Mouse (Mus musculus) kidney, adult 2 months (tissue): ENCODE measurements around the gene Dynll2. TPM values are rescaled to one million over a fixed set of nuclear protein-coding genes. Genes with fewer than 3 reads are reported as not detected.

Experiments
- DNase-seq: peaks from one replicate; pipeline ENCODE4 v3.0.0; 2021
- H3K27ac ChIP-seq: fragments of 200-500 bp; 2 replicates; pipeline ENCODE4 v1.5.1; 2012; ENCODE audit warnings: low read depth, low read length, control low read depth, inconsistent platforms; ENCODE audit not compliant: insufficient read depth
- H3K27me3 ChIP-seq: fragments of 200-500 bp; replicated peaks from 2 replicates; pipeline ENCODE4 v1.6.1; 2012; ENCODE audit warnings: mild to moderate bottlenecking, moderate library complexity, low read length, inconsistent platforms; ENCODE audit not compliant: control insufficient read depth, insufficient read depth
- H3K36me3 ChIP-seq: fragments of 200-500 bp; 2 replicates; pipeline ENCODE4 v1.6.1; 2012; ENCODE audit warnings: mild to moderate bottlenecking, moderate library complexity, low read length, inconsistent platforms; ENCODE audit not compliant: control insufficient read depth, insufficient read depth
- H3K4me1 ChIP-seq: fragments of 200-500 bp; 2 replicates; pipeline ENCODE4 v1.6.1; 2011; ENCODE audit warnings: low read length; ENCODE audit not compliant: control insufficient read depth, insufficient read depth
- H3K4me3 ChIP-seq: fragments of 200-500 bp; 2 replicates; pipeline ENCODE4 v1.5.1; 2011; ENCODE audit warnings: mild to moderate bottlenecking, low read depth, low read length, control low read depth; ENCODE audit not compliant: insufficient read depth
- CTCF ChIP-seq: fragments of 200-500 bp; conservative IDR thresholded peaks from 2 replicates; pipeline ENCODE4 v1.5.1; 2011; ENCODE audit warnings: low read depth, mild to moderate bottlenecking, control low read depth, low read length, moderate library complexity, mixed read lengths; ENCODE audit not compliant: insufficient read depth, insufficient read length
- POLR2A ChIP-seq: fragments of 200-500 bp; IDR thresholded peaks from one replicate; pipeline ENCODE4 v1.6.1; 2011; ENCODE audit warnings: low read depth, low read length, control low read depth
- WGBS: fragments of 180-500 bp; shearing (Covaris S2); methylation state at CpG from one replicate; pipeline ENCODE4 v1.1.7; 2018; 5-methylcytosine and 5-hydroxymethylcytosine counted together
- polyA plus RNA-seq: library from polyadenylated mRNA; depleted of rRNA; stranded (reverse); fragments of >200 nt; gene quantifications from 2 replicates; pipeline ENCODE4 v1.2.3, GENCODE M21; 2012; rRNA removed

The Dynll2 gene
- 136 and 169 TPM in 2 replicates for polyA plus RNA-seq

DNA sequence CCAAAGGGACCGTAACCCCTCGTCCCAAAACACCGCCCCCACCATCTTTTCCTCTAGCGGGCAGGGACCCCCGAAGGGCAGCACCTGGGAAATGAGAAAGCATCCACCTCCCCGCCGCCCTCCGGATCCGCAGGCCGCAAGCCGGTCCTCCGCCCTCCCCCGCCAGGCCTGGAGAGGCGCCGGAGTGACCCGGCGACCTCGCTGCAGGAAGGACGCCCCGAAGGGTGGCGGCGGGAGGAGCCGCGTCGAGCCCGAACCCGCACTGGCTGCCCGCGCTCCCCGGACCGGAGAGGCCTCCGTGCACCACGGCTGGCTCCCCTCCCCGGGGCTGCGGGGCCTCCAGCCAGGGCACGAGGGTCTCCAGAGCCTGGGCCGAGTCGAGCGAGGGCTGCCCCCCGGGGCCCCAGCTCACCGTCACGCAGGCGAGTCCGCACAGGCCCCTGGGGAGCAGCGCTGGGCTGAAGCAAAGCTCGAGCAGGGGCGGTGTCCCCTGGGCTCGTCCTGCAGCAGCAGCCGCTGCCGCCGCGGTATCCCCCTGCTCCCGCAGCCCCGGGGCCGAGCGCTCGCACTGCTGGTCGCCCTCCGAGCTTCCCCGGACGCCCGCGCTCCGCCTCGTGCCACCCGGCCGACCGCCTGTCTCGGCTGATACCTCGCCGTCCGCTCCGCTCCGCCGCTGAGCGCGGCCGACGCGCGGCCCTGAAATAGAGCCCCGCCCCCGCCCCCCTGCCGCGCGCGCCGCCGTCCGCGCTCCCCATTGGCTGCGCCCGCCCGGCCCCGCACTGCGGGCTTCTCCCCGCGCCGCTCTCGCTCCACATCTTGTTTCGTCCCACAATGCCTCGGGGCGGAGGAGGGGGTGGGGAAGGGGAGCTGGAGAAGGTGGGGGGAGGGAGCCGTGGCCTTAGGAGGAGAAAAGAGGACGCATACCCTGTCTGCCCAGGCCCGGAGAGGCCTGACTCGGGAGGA, at the start of gene Dynll2:
Gene Dynll2 (minus strand): TSS at position 703 of the 963 bp plus-strand sequence.
- H3K27me3 ChIP-seq, result no peaks in the 10 kb centered on the region
- peak within 1 kb of the TSS; percentile 97 for H3K4me3 ChIP-seq
- H3K4me1 ChIP-seq, result peaks cover 6% of the 10 kb centered on the region
- WGBS, result under 1% methylated on average over 99 of the region's 107 CpGs
- TF ChIP-seq POLR2A, result peak; percentile 91
- no peak for TF ChIP-seq CTCF
- DNase-seq, result peak; percentile 94
- peak within 1 kb of the TSS; percentile 99 for H3K27ac ChIP-seq
- peaks cover 2% of the 10 kb centered on the region; the same call in 1 of the 2 replicates for H3K36me3 ChIP-seq

DNA sequence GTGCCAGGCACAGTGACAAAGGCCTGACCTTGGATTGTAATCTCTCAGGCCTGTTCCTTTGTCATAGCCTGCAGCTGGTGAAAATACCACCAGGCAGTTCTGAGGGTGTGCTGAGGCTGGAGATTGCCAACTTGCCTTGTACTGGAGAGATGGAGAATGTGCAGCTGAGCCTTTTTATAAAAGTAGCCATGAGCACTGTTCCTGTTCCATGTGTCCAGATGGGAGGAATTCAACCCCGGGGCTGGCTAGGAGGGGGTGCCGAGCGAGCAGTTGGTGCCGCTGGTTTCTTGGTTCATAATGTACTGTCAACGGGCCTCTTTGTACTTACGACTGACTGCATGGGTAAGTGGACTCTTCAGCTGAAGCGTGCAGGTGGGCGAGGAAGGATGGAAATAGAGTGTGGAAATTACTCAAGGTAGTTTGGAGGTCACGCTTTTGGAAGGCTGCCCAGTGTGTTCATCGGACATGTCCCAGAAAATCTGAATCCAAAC, 49.5 kb upstream of the Dynll2 start:
- no peak for DNase-seq
- no peak overlapping the region for H3K4me3 ChIP-seq
- H3K27me3 ChIP-seq, result no peaks in the 10 kb centered on the region
- H3K4me1 ChIP-seq, result no peaks in the 10 kb centered on the region; the same call in 1 of the 2 replicates
- no peak for TF ChIP-seq POLR2A
- TF ChIP-seq CTCF, result no peak
- no peak overlapping the region for H3K27ac ChIP-seq
- WGBS, result 63% methylated on average over 10 of the region's 10 CpGs
- H3K36me3 ChIP-seq, result no peaks in the 10 kb centered on the region

DNA sequence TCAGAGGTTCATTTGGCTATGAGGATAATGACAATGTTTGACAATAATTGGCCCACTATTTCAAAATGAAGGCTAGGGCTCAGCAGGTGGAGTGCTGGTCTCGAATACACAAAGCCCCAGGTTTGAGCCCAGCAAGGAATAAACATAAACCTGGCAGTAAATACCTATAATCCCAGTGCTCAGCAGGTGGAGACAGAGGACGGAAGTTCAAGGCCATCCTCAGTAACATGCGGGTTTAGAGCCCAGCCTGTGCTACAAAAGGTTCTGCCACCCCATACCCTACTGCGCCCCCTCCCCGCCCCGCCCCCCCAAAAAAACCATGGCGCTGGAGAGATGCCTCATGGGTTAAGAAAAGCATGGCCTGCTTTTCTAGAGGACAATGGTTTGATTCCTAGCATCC, 48.6 kb upstream of the Dynll2 start:
- WGBS, result 82% methylated on average over 7 of the region's 7 CpGs
- no peak for DNase-seq
- Histone ChIP-seq H3K4me3 (no peak overlapping the region), H3K4me1 (no peaks in the 10 kb centered on the region), H3K27me3 (no peaks in the 10 kb centered on the region), H3K36me3 (no peaks in the 10 kb centered on the region), H3K27ac (no peak overlapping the region)
- TF ChIP-seq POLR2A, result no peak
- TF ChIP-seq CTCF, result no peak

GRCm38 (mm10) chr11:88031753-88032152, 44.4 kb upstream of the Dynll2 start:
- DNase-seq, result no peak
- 88% methylated on average over 5 of the region's 5 CpGs for WGBS
- H3K27me3 ChIP-seq, result no peaks in the 10 kb centered on the region
- H3K4me1 ChIP-seq, result 0 out of 2 replicates have a peak, but pooled peaks cover 2% of the 10 kb centered on the region
- H3K4me3 ChIP-seq, result no peak overlapping the region
- no peak overlapping the region for H3K27ac ChIP-seq
- H3K36me3 ChIP-seq, result no peaks in the 10 kb centered on the region
- no peak for TF ChIP-seq POLR2A
- TF ChIP-seq CTCF, result no peak

- no peak for TF ChIP-seq CTCF
- no peak for TF ChIP-seq POLR2A
These were observed 43.5 kb upstream of the Dynll2 start for GRCm38 (mm10) chr11:88030836-88031235.

DNA sequence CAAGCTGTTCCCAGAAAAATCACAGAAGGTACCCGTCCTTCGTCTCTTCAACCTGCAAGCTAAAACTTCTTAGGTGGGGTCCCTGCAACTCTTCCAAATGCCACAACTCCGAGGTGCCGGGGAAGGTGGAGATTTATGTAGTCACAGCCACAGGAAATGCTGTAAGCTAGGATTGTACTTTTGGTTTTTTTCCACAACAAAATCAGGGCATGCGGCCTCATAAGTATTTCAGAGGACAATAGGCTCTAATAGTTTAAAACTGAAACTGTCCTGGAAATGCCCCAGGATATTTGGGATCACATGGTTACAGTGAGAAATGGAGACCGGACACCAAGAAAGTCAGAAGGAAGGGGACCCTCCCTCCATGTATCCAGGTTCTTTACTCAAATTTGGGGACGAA, 42.9 kb upstream of the Dynll2 start:
- Histone ChIP-seq H3K4me1 (0 out of 2 replicates have a peak, but pooled peaks cover 2% of the 10 kb centered on the region), H3K36me3 (no peaks in the 10 kb centered on the region), H3K4me3 (no peak overlapping the region), H3K27ac (peak overlapping the region; percentile 71), H3K27me3 (no peaks in the 10 kb centered on the region)
- WGBS, result 55% methylated on average over 7 of the region's 7 CpGs
- peak; percentile 77 for DNase-seq
- TF ChIP-seq CTCF, result no peak
- no peak for TF ChIP-seq POLR2A

More at GRCm38 (mm10) chr11:88030836-88031235, 43.5 kb upstream of the Dynll2 start:
- Histone ChIP-seq H3K27me3 (no peaks in the 10 kb centered on the region), H3K36me3 (no peaks in the 10 kb centered on the region), H3K4me1 (0 out of 2 replicates have a peak, but pooled peaks cover 2% of the 10 kb centered on the region), H3K27ac (peak overlapping the region; percentile 70), H3K4me3 (no peak overlapping the region)
- WGBS, result 76% methylated on average over 2 of the region's 2 CpGs
- DNase-seq, result no peak

DNA sequence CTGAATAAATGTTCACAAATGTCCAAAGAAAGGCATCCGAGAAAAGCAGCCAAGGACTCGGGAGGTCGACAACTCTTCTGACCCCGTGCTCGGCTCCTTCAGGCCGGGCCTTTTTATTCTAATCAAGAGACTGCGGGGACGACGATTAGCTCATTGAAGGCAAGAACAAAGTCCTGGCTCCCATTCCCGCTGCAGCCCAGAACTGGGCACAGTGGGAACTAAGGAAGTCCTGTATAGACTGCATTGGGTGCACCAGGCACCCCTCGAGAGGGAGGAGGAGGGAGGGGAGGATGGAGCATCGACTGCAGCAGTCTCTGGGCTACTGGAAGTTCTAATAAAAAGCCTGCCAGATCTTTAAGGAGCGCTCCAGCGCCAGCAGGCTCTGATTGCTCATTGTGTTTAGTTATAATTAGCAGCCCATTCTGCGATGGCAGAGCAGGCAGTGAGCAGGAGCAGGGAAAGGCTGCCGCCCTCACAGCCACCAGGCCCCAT, 40.9 kb upstream of the Dynll2 start:
- DNase-seq, result no peak
- Histone ChIP-seq H3K4me3 (no peak overlapping the region), H3K4me1 (0 out of 2 replicates have a peak, but pooled peaks cover 2% of the 10 kb centered on the region), H3K36me3 (no peaks in the 10 kb centered on the region), H3K27me3 (no peaks in the 10 kb centered on the region), H3K27ac (no peak overlapping the region)
- no peak for TF ChIP-seq CTCF
- TF ChIP-seq POLR2A, result no peak
- 44% methylated on average over 16 of the region's 16 CpGs for WGBS
